Mouse (Mus musculus) neural tube, embryonic 15.5 days (tissue): ENCODE measurements around the gene Bcl2l12. TPM values are rescaled to one million over a fixed set of nuclear protein-coding genes. Genes with fewer than 3 reads are reported as not detected.

Source experiments
- ATAC-seq: fragments of 200-750 bp; cut with Nextera tagmentation; 2 replicates; pipeline ENCODE4 v1.8.0; 2017; ENCODE audit warnings: mild to moderate bottlenecking, moderate TSS enrichment, moderate library complexity; ENCODE audit not compliant: low FRiP score
- H3K27ac ChIP-seq: fragments of 300-500 bp; sonication (generic); replicated peaks from 2 replicates; pipeline ENCODE4 v1.5.1; 2015; ENCODE audit warnings: mild to moderate bottlenecking, inconsistent platforms
- H3K27me3 ChIP-seq: fragments of 300-500 bp; sonication (generic); replicated peaks from 2 replicates; pipeline ENCODE4 v1.6.1; 2015; ENCODE audit warnings: inconsistent platforms
- H3K36me3 ChIP-seq: fragments of 300-500 bp; sonication (generic); 2 replicates; pipeline ENCODE4 v1.6.1; 2015; ENCODE audit warnings: inconsistent platforms
- H3K4me1 ChIP-seq: fragments of 300-500 bp; sonication (generic); 2 replicates; pipeline ENCODE4 v1.6.1; 2015; ENCODE audit warnings: inconsistent platforms
- H3K4me2 ChIP-seq: fragments of 300-500 bp; sonication (generic); 2 replicates; pipeline ENCODE4 v1.6.1; 2015; ENCODE audit warnings: inconsistent platforms, mild to moderate bottlenecking, moderate library complexity
- H3K4me3 ChIP-seq: fragments of 300-500 bp; sonication (generic); replicated peaks from 2 replicates; pipeline ENCODE4 v1.5.1; 2015; ENCODE audit warnings: mild to moderate bottlenecking, inconsistent platforms
- H3K9ac ChIP-seq: fragments of 300-500 bp; sonication (generic); replicated peaks from 2 replicates; pipeline ENCODE4 v1.6.1; 2015; ENCODE audit warnings: mild to moderate bottlenecking, inconsistent platforms
- H3K9me3 ChIP-seq: fragments of 300-500 bp; sonication (generic); replicated peaks from 2 replicates; pipeline ENCODE4 v1.6.1; 2016; ENCODE audit warnings: inconsistent platforms
- WGBS: fragments of 180-500 bp; shearing (Covaris S2); methylation state at CpG from one replicate; pipeline ENCODE4 v1.1.7; 2015; ENCODE audit warnings: mixed read lengths; 5-methylcytosine and 5-hydroxymethylcytosine counted together
- polyA plus RNA-seq: library from polyadenylated mRNA; unstranded; fragments of >200 nt; fragmentation: Nextera tagmentation; extraction: Ambion mirVana; gene quantifications from 2 replicates; pipeline ENCODE4 v1.2.1, GENCODE M21; 2015

The Bcl2l12 gene
- polyA plus RNA-seq, 1 experiment from 2014 or later = 9.8 TPM

DNA sequence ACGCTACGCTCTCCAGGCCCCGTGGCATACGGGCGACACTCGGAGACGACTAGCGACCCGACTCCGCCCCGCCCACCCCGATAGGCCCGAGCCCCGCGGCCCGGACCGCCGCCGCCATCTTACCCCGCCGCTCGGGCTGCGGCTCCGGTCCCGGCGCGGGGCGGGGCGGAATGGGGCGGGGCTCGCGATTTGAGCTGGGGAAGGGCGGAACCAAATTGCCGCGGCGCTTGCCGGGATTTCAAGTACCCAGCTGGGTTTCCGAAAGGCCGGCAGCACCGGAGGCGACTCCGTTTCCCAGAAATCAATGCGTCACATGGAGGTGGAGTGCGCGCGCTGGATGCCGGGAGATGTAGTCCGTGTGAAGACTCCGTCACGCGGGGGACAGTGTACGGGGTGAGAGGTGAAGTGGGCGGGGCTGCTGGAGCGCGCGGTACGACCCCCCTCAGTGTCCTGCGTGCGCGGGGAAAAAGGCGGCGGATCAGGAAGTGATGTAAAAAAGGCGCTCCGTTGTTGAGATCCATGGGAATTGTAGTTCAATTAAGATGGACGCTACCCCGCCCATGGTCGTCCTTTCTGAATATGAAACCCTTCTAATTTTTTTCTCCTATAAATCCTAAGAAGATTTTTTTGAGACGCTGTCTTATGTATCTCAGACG, 17.6 kb upstream of the Bcl2l12 start, which contains the start of gene Scaf1:
Scaf1 (minus strand) TSS at position 407 of the 656 bp plus-strand sequence.
- H3K36me3 ChIP-seq = peaks cover 28% of the 10 kb centered on the region
- H3K4me1 ChIP-seq = peaks cover 50% of the 10 kb centered on the region
- peak within 1 kb of the TSS; percentile 86 for H3K4me2 ChIP-seq
- H3K9ac ChIP-seq = peak within 1 kb of the TSS; percentile 88
- WGBS = under 1% methylated on average over 68 of the region's 69 CpGs
- ATAC-seq = peak; percentile 95
- H3K27ac ChIP-seq = peak within 1 kb of the TSS; percentile 84
- peak within 1 kb of the TSS; percentile 91 for H3K4me3 ChIP-seq
- no peaks in the 10 kb centered on the region for H3K9me3 ChIP-seq
- peaks cover 5% of the 10 kb centered on the region; the same call in 1 of the 2 replicates for H3K27me3 ChIP-seq

DNA sequence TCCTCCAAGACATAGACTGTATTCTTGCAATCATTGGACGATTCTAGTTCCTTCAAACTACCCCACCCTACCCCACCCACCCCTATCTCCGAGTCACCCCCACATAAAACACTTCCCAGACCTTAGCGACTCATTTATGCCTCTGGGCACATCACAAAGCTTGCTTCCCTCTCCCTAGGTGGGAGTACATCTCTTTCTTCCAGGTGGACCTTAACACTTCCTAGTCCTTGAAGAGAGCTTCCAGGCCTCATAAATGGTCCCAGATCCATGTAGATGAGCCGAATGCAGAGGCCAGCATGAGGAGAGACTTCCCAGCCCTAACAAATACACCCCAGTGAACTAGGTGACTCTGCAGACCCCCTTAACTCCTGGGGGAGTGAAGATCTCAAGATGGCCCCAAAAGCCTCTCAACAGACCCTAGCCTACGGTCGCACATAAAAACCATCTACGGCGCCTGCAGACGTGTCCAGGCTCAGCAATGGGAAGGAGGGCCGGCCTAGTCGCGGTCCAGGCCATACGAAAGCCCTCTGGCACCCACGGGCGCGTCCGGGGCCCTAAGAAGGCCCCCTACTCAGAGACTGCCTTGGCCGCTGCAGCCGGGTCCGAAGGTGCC, 16.9 kb upstream of the Bcl2l12 start:
- Histone ChIP-seq H3K9me3 (no peaks in the 10 kb centered on the region), H3K4me1 (peaks cover 50% of the 10 kb centered on the region), H3K9ac (peak overlapping the region; percentile 88), H3K4me3 (peak overlapping the region; percentile 91), H3K4me2 (peak overlapping the region; percentile 86), H3K27ac (peak overlapping the region; percentile 84), H3K27me3 (peaks cover 5% of the 10 kb centered on the region; the same call in 1 of the 2 replicates), H3K36me3 (peaks cover 32% of the 10 kb centered on the region)
- 2% methylated on average over 20 of the region's 20 CpGs for WGBS
- no peak; the same call in 1 of the 2 replicates for ATAC-seq

DNA sequence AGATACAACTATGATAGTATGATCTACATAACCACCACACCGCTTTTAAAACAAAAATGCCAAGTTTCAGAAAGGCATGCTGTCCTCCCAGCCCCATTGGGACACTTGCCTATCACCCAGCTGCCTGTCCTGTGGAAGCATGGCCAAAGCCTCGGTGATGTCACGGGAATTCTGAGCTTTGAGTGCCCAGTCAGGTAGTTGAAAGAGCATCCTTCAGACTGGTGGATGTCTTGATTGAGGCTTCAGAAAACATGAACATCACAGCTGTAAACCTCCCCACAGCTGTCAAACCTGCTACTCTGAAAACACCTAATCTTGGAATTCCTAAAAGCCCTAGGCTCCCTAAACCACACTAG, 15.6 kb upstream of the Bcl2l12 start:
- Histone ChIP-seq H3K27ac (no peak overlapping the region), H3K9ac (no peak overlapping the region), H3K4me2 (no peak overlapping the region), H3K36me3 (peaks cover 45% of the 10 kb centered on the region), H3K4me1 (peaks cover 50% of the 10 kb centered on the region), H3K9me3 (no peaks in the 10 kb centered on the region), H3K27me3 (peaks cover 5% of the 10 kb centered on the region; the same call in 1 of the 2 replicates), H3K4me3 (0 out of 2 replicates have a peak overlapping the region, but pooled peaks have one; percentile 91)
- 97% methylated on average over 3 of the region's 3 CpGs for WGBS
- ATAC-seq = no peak

DNA sequence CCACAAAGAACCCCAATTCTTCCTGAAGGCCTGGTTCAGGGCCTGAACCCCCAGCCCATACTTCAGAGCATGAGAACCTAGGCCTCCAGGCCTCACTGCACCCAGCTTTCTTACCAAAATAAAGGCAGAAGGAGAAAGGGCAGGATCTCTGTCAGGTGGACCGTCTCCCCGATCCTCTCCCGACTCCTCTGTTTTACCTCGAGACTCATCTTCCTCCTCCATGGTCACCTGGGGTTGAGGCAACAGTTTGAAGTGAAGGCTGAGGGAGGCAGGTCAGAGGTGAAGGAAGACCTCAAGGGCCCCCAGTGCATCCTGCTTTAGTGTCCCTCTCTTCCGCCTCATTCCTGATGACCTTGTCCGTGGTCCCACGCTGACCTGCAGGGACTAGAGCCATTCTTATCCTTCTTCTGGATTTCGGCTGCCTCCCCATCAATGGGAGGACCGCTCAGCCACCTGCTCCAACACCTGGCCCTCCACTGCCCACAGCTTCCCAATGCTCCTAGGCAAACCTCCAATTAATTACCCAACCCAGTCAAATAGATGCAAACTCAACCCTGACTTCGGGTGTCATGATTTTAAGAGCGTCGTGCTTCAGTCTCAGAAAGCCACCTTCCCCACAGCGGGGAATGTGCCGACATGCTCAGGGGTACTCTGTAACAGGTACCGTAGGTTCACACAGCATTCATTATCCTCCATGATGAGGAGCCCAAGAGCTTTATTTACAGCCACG, 15.0 kb upstream of the Bcl2l12 start:
- 96% methylated on average over 16 of the region's 16 CpGs for WGBS
- Histone ChIP-seq H3K27ac (no peak overlapping the region), H3K4me2 (no peak overlapping the region), H3K27me3 (no peaks in the 10 kb centered on the region), H3K4me3 (no peak overlapping the region), H3K9me3 (no peaks in the 10 kb centered on the region), H3K36me3 (peaks cover 51% of the 10 kb centered on the region), H3K4me1 (peaks cover 44% of the 10 kb centered on the region), H3K9ac (no peak overlapping the region)
- no peak for ATAC-seq

DNA sequence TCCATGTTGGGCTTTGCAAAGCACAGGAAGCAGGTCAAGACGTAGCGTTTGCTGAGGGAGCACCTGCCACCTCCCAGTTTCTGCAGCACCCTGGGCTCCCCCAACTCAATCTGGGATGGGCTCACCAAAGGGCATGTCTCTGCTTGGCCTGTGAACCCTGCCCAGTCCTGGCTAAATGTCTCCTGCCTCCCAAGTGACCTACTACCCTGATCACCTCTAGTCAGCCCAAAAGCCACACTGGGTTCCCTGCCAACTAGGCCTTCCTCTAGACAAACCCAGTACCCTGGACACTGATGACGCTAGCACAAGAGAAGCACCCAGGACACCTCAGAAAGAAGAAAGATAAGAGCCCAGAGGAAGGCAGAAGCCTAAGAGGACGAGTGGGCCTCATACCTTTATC, 14.3 kb upstream of the Bcl2l12 start:
- no peak overlapping the region for H3K27ac ChIP-seq
- H3K4me1 ChIP-seq = peaks cover 39% of the 10 kb centered on the region
- H3K4me3 ChIP-seq = no peak overlapping the region
- no peak for ATAC-seq
- no peak overlapping the region for H3K9ac ChIP-seq
- H3K36me3 ChIP-seq = peaks cover 58% of the 10 kb centered on the region
- WGBS = 84% methylated on average over 4 of the region's 4 CpGs
- no peak overlapping the region for H3K4me2 ChIP-seq
- H3K27me3 ChIP-seq = no peaks in the 10 kb centered on the region
- no peaks in the 10 kb centered on the region for H3K9me3 ChIP-seq

DNA sequence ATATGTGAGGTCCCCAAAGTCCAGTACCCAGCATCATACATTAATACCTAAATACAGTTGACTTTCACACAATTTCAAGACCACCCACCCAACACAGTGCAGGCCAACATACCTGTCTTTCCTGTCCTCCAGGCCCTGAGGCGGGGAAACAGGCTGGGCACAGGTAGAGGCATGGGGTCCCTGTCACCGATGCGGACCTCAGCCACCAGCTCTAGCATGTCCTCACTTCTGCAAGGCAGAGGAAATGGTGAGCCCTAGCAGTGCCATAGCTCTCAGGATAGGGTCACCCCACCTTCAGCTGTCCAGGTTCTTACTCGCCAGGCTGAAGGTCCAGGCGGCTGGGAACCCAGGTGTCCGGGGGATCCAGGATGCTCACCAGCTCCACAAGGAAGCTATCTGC, 13.5 kb upstream of the Bcl2l12 start:
- Histone ChIP-seq H3K27me3 (no peaks in the 10 kb centered on the region), H3K27ac (no peak overlapping the region), H3K9ac (no peak overlapping the region), H3K4me1 (peaks cover 33% of the 10 kb centered on the region), H3K4me3 (no peak overlapping the region), H3K36me3 (peaks cover 66% of the 10 kb centered on the region), H3K4me2 (no peak overlapping the region), H3K9me3 (no peaks in the 10 kb centered on the region)
- 99% methylated on average over 6 of the region's 6 CpGs for WGBS
- ATAC-seq = no peak

DNA sequence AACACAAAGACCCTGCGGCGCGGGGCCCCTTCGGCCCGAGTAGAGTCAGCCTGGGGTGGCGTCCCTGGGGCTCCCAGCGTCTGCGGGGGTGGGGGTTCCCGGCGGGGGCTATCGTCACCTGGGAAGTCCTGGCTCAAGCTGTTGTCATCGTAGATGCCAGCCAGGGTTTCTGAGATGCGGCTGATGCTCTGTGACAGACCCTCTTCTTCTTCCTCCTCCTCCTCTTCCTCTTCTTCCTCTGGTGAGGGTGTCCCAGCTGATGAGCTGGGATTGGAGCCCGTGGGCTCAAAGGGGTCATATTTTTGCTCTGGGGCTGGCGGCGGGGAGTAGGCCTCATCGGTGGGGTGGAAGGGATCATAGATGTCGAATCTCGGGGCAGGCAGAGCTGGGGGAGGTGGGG, 9.9 kb upstream of the Bcl2l12 start:
- Histone ChIP-seq H3K9ac (no peak overlapping the region), H3K36me3 (peaks cover 94% of the 10 kb centered on the region), H3K27me3 (no peaks in the 10 kb centered on the region), H3K4me2 (no peak overlapping the region), H3K4me3 (no peak overlapping the region), H3K27ac (no peak overlapping the region), H3K9me3 (no peaks in the 10 kb centered on the region), H3K4me1 (peaks cover 7% of the 10 kb centered on the region; the same call in 1 of the 2 replicates)
- no peak for ATAC-seq
- WGBS = 95% methylated on average over 19 of the region's 19 CpGs

DNA sequence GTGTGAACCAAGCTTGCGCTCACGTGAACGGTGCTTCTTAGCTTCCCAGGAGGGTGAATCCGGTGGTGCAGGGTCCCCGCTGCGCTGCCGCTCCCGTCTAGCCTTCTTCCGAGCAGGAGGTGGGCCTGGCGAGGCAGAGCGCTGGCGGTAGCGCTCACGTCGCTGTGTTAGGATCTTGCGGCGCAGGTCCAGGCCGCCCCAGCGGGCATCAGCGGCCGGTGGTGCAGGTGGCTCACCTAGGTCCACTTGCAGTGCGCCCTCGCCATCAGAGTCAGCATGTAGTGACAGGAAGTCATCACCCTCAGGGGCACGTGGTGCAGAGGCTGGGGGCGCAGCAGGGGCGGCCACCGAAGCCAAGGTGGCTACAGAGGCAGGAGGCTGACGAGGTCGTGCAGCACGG, 9.3 kb upstream of the Bcl2l12 start:
- 0 out of 2 replicates have a peak, but pooled peaks cover 1% of the 10 kb centered on the region for H3K4me1 ChIP-seq
- 96% methylated on average over 30 of the region's 30 CpGs for whole genome bisulfite sequencing

DNA sequence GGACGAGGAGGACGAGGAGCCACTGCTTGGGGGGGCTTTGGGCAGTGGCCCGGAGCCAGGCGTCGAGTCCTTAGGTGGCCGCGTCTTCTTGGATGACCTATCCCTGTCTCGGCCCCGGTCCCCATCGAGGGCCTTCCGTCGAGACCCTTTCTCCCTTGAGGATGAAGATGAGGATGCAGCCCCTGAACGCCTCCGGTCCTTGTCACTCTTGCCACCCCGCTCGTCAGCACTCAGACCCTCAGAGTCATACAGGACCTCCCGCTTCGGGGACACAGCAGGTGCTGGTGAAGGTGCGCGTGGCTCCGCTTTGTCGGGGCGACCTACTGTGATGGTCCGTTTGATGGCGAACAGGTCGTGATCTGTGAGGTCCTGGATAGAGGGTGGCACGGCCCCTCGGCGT, 8.6 kb upstream of the Bcl2l12 start:
- Histone ChIP-seq H3K9me3 (no peaks in the 10 kb centered on the region), H3K4me3 (no peak overlapping the region), H3K4me1 (no peaks in the 10 kb centered on the region), H3K36me3 (peaks cover 94% of the 10 kb centered on the region), H3K9ac (no peak overlapping the region), H3K27ac (no peak overlapping the region), H3K27me3 (no peaks in the 10 kb centered on the region), H3K4me2 (no peak overlapping the region)
- ATAC-seq = no peak
- 97% methylated on average over 29 of the region's 29 CpGs for WGBS

More for the DNA sequence above, 9.3 kb upstream of the Bcl2l12 start:
- no peak overlapping the region for H3K4me2 ChIP-seq
- H3K36me3 ChIP-seq = peaks cover 94% of the 10 kb centered on the region
- H3K27me3 ChIP-seq = no peaks in the 10 kb centered on the region
- H3K9ac ChIP-seq = no peak overlapping the region
- no peak for ATAC-seq
- no peaks in the 10 kb centered on the region for H3K9me3 ChIP-seq
- H3K4me3 ChIP-seq = no peak overlapping the region
- H3K27ac ChIP-seq = no peak overlapping the region

DNA sequence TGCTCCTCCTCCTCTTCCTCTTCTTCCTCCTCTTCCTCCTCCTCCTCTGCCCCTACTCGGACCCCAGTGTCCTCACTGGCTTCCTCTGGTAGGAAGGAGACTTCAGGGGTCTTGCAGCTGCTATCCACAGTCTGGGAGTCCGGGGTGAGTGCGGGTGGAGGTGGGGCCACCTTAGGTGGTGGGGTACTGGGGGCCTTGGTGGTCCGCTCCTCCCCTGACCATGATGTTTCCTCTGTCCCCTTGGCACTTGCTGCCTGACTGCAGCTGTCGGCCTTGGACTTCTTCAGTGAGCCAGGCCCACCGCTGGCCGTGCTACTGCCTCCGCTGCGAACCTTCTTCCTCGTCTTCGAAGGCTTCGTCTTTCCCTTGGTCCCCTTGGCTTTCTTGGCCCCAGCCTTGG, 8.0 kb upstream of the Bcl2l12 start:
- Histone ChIP-seq H3K27me3 (no peaks in the 10 kb centered on the region), H3K9me3 (no peaks in the 10 kb centered on the region), H3K4me1 (no peaks in the 10 kb centered on the region), H3K9ac (no peak overlapping the region), H3K27ac (no peak overlapping the region), H3K4me3 (no peak overlapping the region), H3K36me3 (peaks cover 94% of the 10 kb centered on the region), H3K4me2 (no peak overlapping the region)
- no peak for ATAC-seq
- 98% methylated on average over 12 of the region's 12 CpGs for WGBS

DNA sequence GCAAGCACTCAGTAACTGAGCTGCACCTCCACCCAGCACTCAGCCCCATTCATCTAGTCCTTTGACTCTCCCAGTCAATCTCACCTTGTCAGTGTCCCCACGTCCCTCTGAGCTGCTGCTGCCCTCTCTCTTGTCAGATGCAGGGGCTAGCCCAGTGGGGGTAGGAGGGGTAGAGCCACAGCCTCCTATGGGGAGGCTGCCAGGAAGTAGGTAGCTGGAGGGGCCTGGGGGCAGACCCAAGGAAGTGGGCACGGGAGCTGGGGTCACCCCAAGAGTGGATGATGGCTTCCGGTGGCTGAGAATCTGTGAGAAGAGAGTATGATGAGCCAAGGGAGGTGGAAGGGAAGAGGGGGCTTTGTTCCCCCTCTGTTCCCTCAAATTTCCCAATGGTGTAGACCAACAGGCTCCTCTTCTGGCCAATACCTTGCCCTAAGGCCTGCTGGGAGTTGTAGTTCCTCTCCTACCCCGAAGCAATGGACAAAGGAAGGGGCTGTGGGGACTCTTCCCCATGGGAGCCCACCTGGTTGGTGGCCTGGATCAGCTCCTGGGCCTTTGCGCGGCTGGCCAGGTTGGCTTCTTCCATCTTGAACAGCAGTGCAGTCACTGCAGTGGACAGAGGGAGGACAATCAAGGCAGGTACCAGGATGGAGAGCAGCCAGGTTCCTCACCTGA, 6.9 kb upstream of the Bcl2l12 start:
- H3K27ac ChIP-seq = no peak overlapping the region
- no peak overlapping the region for H3K9ac ChIP-seq
- 93% methylated on average over 6 of the region's 6 CpGs for WGBS
- ATAC-seq = no peak
- H3K4me2 ChIP-seq = no peak overlapping the region
- peaks cover 98% of the 10 kb centered on the region for H3K36me3 ChIP-seq
- H3K27me3 ChIP-seq = no peaks in the 10 kb centered on the region
- no peak overlapping the region for H3K4me3 ChIP-seq
- H3K4me1 ChIP-seq = 0 out of 2 replicates have a peak, but pooled peaks cover 3% of the 10 kb centered on the region
- no peaks in the 10 kb centered on the region for H3K9me3 ChIP-seq
